Mouse (Mus musculus) right cerebral cortex, adult 18-20 months (tissue): ENCODE measurements around the gene Neurod2.
A peak's percentile ranks its signal among the peaks of the same experiment; 100 is the strongest.

Source experiments
- DNase-seq: peaks from one replicate; pipeline ENCODE4 v3.0.0; 2022; ENCODE audit warnings: mixed read lengths

Gene Neurod2

GRCm38 (mm10) chr11:98353651-98354211 is 24.3 kb upstream of the Neurod2 start:
- DNase-seq, result peak; percentile 73

- no peak for DNase-seq
Observed at GRCm38 (mm10) chr11:98352272-98352990, 23.0 kb upstream of the Neurod2 start.

GRCm38 (mm10) chr11:98349308-98349707 is 19.9 kb upstream of the Neurod2 start:
- DNase-seq, result no peak

- peak; percentile 88 for DNase-seq
Observed at GRCm38 (mm10) chr11:98348083-98348961, 18.9 kb upstream of the Neurod2 start, which contains the start of gene Ppp1r1b. Ppp1r1b (plus strand) TSS chr11:98348404.

- no peak for DNase-seq
Observed at GRCm38 (mm10) chr11:98347385-98348082, 18.1 kb upstream of the Neurod2 start.

GRCm38 (mm10) chr11:98346168-98346567 is 16.7 kb upstream of the Neurod2 start:
- DNase-seq, result peak; percentile 73

GRCm38 (mm10) chr11:98345253-98345652 is 15.8 kb upstream of the Neurod2 start:
- DNase-seq, result peak; percentile 82

GRCm38 (mm10) chr11:98342000-98342945 is 12.8 kb upstream of the Neurod2 start:
- DNase-seq, result peak; percentile 94

GRCm38 (mm10) chr11:98341174-98341573 is 11.7 kb upstream of the Neurod2 start:
- no peak for DNase-seq

GRCm38 (mm10) chr11:98340597-98340996 is 11.1 kb upstream of the Neurod2 start:
- no peak for DNase-seq

- DNase-seq, result no peak
Observed at GRCm38 (mm10) chr11:98339679-98340287, 10.3 kb upstream of the Neurod2 start.

GRCm38 (mm10) chr11:98339071-98339501 is 9.6 kb upstream of the Neurod2 start:
- no peak for DNase-seq

- peak; percentile 89 for DNase-seq
Observed at GRCm38 (mm10) chr11:98338507-98338961, 9.1 kb upstream of the Neurod2 start.

- DNase-seq, result no peak
Observed at GRCm38 (mm10) chr11:98336245-98337107, 7.0 kb upstream of the Neurod2 start.

- DNase-seq, result no peak
Observed at GRCm38 (mm10) chr11:98335250-98335649, 5.8 kb upstream of the Neurod2 start.

GRCm38 (mm10) chr11:98333981-98334741 is 4.7 kb upstream of the Neurod2 start:
- DNase-seq, result no peak

- no peak for DNase-seq
Observed at GRCm38 (mm10) chr11:98333263-98333696, 3.8 kb upstream of the Neurod2 start.

- DNase-seq, result no peak
Observed at GRCm38 (mm10) chr11:98332841-98333240, 3.4 kb upstream of the Neurod2 start.

- no peak for DNase-seq
Observed at GRCm38 (mm10) chr11:98332186-98332585, 2.7 kb upstream of the Neurod2 start.
